Mouse (Mus musculus) urinary bladder, postnatal 36 days (tissue): ENCODE measurements around the gene Rps3a1.
"Not testable (repeated sequence)": the region's sequence is repeated elsewhere in the genome, so short reads cannot be mapped to it uniquely, and the experiment has no call there.

Experiments
- DNase-seq, 2 experiments: peaks; one replicate each; pipeline ENCODE4 v3.0.0; 2022; ENCODE audit warnings: low spot score in 2 of 2, mixed read lengths in 1 of 2

The Rps3a1 gene

DNA sequence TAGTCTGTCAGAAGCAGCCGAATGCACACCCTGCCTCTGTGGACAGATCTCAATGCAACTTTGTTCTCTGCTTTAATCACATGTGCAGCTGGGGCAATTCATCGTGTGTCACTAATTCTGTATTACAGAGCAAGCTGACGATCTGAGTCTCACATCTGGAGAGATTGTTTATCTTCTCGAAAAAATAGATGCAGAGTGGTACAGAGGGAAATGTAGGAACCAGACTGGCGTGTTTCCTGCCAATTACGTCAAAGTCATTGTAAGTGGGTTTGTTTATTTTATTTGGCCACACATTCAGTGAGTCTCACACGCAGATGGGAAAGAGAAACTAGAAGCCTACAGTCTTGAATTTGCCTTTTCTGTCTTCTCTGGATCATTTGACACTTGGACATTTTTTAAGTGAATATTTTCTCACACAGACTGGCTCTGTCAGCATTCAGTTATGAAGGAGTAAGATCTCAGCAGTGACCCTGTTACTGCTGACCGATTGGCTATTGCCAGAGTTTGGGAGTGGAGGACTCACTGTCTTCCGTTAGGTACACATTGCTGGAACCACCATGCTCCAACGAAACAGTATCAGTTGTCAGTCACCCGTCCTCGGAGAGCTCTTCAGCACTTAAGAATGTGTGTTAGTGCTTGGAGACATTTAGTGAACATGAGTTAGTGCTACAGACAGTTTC lies 27.7 kb downstream of the Rps3a1 start:
- DNase-seq, result no peak

DNA sequence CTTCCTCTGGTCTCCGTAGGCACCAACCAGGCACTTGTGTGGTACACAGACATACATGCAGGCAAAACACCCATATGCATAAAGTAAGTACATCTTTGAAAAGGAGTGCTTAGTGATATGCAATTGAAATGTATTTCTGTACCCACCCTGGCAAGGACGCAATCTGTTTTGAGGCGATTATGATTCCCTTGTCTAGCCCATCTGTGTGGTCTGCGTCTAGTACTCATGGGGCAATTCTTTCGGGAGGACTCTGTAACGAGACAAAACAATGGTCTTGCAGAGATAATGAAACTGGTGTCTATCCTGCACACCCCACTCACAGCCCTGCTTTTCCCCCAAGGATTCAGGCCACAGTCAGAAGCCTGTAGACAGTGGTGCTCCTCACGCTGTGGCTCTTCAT lies 29.7 kb downstream of the Rps3a1 start:
- DNase-seq, result no peak

DNA sequence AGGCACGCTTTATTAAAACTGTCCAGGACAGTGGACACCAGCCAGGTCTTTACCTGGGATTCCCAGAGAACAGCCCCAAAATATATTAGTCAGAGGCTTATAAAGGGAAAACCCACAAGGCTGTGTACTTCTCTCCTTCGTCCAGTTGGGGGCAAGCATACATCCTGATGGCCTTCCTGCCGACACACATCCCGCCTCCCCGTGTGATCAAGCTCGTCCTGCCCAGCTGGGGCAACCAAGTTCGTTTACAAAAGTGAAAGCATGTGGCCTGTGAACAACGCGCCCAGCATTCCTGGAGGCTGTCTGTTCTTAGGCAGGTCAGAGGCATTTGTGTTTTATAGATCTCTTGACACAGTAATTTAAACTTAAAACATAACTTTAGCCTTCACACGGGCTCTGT lies 32.4 kb downstream of the Rps3a1 start:
- DNase-seq, result peak; percentile 20 to 49

DNA sequence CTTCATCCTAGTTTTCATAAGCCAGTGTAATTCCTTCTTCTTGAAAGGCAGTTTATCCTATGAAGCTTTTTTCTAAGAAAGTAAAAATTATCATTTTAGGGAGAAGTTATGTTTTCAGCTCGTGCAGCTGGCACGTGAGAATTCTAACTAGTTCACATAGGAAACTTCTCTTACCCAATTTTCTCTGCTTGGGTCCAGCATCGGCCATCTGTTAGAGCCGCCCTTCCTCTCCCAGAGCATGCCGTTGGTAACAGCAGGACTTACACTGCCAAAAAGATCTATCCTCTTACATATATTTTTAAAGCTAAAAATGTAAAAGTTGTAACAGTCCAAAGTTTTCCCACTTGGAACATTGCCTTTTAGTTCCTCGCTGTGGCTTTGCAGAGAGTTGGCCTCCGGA lies 33.4 kb downstream of the Rps3a1 start:
- no peak for DNase-seq

DNA sequence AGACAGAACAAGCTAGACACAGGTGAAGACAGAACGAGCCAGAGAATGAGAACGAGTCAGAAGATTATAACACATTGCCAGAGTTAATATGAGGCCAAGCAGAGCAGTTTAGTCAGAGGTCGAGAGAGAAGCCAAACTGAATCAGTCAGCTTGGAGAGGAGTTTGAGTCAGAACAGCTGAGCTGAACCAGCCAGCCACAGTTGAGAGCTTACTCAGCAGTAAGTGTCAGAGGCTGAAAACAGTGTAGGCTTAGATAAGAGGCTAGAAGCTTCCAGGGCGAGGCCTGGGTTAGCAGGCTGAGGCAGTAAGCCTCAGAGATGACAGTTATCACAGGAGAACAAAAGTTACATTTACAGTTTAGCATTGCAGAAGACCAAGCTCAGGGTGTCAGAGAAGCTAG lies 33.9 kb downstream of the Rps3a1 start:
- no peak for DNase-seq

DNA sequence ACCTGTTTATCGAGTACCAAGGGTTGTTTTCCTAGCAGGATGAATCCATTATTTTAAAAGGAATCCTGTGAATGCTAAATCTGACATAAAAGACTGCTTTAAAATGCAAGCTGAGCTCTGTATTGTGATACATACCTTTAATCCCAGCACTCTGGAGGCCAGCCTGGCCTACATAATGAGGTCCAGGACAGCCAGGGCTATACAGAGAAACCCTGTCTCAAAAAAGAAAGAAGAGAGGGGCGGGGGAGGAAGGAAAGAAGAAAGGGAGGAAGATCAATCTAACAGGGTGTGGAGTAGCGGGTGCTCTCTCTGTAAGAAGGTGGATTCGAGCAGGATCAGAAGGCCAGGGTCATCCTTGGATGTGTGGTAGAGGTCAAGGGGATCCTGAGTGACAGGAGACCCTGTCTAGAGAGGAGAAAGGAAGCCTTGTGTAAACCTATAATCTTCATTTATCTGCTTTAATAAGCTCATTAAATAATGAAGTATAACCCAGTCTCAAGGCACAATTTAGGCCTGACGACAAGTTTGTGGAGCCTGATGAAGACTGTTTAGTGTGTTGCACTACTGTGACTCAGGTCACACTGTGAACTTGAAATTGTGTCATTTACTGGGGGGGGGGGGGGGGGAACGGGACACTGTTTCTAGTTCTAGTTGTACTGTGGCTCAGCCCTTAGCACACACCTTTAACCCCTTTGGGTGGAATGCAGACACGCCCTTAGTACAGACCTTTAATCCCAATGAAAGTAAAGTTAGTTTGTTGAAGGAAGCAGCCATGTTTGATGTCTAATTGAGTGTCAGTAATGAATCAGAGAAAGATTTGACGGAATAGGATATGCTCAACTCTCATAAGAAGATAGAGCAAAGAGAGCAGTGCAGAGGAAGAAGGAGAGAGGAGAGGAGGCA lies 34.6 kb downstream of the Rps3a1 start:
- no peak for DNase-seq

DNA sequence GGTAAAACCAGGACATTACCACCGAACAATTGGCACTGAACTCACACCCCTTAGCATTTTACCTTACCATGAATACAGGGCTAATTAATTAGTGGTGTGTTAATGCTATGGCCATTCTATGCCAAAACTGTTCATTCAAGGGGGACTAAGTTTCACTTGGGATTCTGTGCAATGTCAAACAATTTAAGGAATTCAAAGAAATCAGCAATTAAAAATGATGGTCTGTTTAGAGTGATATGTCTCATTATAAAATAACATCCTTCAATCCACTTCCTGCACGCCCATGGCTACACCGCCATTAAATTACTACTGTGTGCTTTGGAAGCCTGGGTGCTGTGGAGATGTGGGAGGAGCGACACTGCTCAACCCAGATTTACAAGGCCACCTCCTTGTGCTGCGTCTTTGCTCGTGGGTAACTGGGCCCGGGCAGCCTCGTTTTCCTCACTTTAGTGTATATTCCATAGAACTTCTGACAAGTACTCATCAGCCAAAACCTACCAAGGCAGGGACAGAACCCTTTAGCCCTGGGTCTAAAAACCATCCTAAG lies 36.3 kb downstream of the Rps3a1 start:
- no peak for DNase-seq

DNA sequence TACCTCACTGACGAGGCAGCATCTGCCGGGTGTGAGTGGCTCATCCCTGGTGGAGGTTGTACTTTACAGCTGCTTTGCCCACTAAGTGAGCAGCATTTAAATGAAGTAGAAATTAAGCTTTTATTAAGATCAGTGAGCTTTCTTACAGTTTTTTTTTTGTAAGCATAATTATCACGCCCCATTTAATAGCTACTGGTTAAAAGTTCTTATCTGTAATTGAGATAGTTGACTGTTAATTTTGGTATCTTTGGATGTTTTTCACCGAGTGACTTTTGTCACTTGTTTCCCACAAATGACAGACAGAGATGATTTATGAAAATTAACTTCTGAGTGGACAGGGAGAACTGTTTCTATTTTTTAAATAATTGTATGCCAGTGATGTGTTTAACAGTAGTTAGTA lies 37.6 kb downstream of the Rps3a1 start:
- DNase-seq, result no peak

DNA sequence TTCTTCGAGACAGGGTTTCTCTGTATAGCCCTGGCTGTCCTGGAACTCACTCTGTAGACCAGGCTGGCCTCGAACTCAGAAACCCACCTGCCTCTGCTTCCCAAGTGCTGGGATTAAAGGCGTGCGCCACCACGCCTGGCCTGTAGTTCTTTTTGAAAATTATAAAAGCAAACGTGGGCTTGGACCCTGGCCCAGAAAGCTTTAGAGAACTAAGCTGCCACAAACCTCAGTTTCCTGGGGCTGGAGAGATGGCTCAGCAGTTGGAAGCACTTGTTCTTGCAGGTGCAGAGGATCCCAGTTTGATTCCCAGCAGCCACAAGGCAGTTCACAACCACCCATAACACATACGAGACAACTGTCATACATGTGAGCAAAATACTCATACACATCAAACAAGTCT lies 38.1 kb downstream of the Rps3a1 start:
- not testable (repeated sequence) for DNase-seq

DNA sequence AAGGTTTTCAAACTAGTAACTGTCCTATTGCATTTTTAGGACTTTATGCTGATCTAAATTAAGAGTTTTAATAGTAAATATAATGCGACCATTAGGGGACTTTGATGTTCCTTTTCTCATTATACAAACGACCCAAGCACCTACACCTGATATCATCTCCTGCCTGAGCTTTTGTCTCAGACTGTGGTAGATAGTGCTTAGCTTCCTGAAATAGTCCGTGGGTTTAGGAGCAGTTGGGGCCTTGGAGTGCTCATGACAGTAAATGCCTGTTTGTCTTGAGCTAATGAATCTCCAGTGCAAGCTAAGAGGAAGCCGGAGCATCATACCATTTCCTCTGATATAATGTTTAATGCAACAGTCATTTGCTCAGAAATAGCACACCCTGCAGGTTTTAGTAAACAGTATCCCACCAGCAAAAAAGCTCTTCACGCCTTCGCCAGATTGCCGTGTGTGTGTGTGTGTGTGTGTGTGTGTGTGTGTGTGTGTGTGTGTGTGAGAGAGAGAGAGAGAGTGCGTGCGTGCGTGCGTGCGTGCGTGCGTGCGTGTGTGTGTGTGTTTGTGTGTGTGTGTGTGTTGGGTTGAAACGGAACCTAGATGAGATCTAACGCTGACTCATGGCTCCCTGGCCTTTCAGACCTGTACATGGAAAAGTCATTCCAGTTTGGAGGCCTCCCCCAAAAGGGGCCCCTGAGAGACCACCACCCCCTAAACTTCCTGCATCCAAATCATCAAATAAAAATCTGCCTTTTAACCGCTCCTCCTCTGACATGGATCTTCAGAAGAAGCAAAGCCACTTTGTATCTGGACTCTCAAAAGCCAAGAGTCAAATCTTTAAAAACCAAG lies 38.8 kb downstream of the Rps3a1 start:
- DNase-seq, result no peak

DNA sequence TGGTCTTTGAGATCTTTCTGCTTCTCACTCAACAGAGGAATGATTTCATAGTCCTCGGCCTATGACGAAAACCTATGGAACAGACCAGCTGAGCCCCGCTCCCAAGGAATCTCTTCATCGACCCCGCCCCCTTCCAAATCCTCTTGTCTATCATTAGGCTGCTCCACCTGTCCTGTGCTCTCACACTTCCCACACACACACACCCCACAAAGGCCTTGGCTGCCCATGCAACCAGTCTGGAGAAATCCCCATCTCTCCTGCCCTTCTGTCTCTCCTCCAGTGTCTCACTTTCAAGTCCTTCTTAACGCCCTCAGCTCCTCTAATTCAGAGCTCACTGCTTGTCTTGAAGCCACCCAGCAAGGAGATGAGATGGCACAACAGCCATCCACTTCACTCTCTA lies 40.5 kb downstream of the Rps3a1 start:
- DNase-seq, result no peak

DNA sequence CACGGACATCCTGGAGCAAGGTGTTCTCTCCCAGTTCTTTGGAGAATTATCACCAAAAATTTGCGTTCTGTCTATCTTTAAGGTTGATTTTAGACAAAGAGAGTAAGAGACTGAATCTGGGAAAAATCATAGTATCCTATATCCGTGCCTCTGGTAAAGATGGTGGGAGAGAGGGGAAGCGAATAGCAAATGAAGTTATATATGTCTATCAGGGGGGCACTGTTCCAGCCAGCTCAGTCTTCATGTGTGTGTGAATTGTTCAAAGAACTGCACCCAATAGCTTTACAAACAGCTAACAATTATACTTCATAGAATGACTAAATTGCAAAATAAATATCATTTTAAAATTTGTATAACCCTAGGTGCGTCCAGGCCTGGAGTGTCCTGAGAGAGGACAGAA lies 48.6 kb downstream of the Rps3a1 start:
- DNase-seq, result no peak

DNA sequence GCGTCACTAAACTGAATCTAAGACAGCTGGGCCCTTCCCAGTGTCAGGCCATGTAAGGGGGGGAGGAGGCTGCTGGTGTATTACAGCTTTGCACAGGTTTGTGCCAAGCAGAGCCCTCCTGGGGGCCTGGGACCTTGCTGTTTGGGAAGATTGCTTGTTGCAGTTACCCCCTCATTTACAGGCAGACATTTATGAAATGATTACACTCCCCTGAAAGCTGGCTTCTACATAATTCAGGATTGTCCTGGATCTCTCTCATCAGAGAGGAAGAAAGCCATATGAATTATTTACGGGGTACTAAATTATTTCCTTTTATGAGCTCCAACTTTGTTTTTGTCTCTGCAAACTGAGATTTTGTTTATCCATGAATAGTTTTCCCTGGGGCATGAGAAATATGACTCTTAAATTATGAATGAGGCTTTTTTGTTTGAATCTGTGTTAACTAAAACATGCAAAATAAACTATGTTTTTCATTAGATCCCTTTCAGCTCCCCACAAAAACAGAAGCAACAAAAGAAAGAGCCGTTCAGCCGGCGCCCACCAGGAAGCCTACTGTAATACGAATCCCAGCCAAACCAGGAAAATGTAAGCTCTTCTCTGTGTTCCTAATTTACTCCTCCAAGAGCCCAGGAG lies 49.2 kb downstream of the Rps3a1 start:
- no peak for DNase-seq
